Mouse (Mus musculus): ENCODE results near the gene Cradd. TPM values are rescaled to one million over a fixed set of nuclear protein-coding genes. Genes with fewer than 3 reads are reported as not detected.

Cradd gene
- polyA plus RNA-seq, 1 experiment from 2014 or later: 11.7 TPM

- no peak overlapping the region for H3K4me2 ChIP-seq
- no peaks in the 10 kb centered on the region for H3K36me3 ChIP-seq
- H3K9ac ChIP-seq: no peak overlapping the region
- WGBS: 44% methylated on average over 5 of the region's 5 CpGs
- no peak overlapping the region for H3K27ac ChIP-seq
- ATAC-seq (ENCODE audit: low FRiP score): no peak
- H3K4me1 ChIP-seq (replicated peaks): peaks cover 37% of the 10 kb centered on the region
- no peaks in the 10 kb centered on the region for H3K9me3 ChIP-seq
- H3K4me3 ChIP-seq: no peak overlapping the region
- H3K27me3 ChIP-seq: peaks cover 7% of the 10 kb centered on the region; the same call in 1 of the 2 replicates
These were observed 9.9 kb downstream of the Cradd start for GRCm38 (mm10) chr10:95314019-95314418.

- peaks cover 37% of the 10 kb centered on the region for H3K4me1 ChIP-seq (replicated peaks)
- no peaks in the 10 kb centered on the region for H3K36me3 ChIP-seq
- WGBS: 80% methylated on average over 9 of the region's 9 CpGs
- H3K27me3 ChIP-seq: peaks cover 7% of the 10 kb centered on the region; the same call in 1 of the 2 replicates
- no peaks in the 10 kb centered on the region for H3K9me3 ChIP-seq
- H3K4me2 ChIP-seq: no peak overlapping the region
- H3K27ac ChIP-seq: no peak overlapping the region
- H3K9ac ChIP-seq: no peak overlapping the region
- no peak for ATAC-seq (ENCODE audit: low FRiP score)
- H3K4me3 ChIP-seq: no peak overlapping the region
These were observed 10.4 kb downstream of the Cradd start for GRCm38 (mm10) chr10:95313524-95313923.

- ATAC-seq (ENCODE audit: low FRiP score): peak; percentile 69
- Histone ChIP-seq H3K27ac (peak overlapping the region; percentile 85), H3K4me2 (peak overlapping the region; percentile 41), H3K4me3 (peak overlapping the region; percentile 9), H3K27me3 (peaks cover 7% of the 10 kb centered on the region; the same call in 1 of the 2 replicates), H3K9me3 (no peaks in the 10 kb centered on the region), H3K36me3 (no peaks in the 10 kb centered on the region), H3K4me1 (replicated peaks) (peaks cover 33% of the 10 kb centered on the region), H3K9ac (peak overlapping the region; percentile 13; the same call in 1 of the 2 replicates)
- WGBS: 3% methylated on average over 21 of the region's 21 CpGs
These were observed 13.1 kb downstream of the Cradd start for GRCm38 (mm10) chr10:95310688-95311441.

GRCm38 (mm10) chr10:95309412-95310322, 14.3 kb downstream of the Cradd start:
- Histone ChIP-seq H3K27ac (no peak overlapping the region), H3K4me1 (replicated peaks) (peaks cover 26% of the 10 kb centered on the region), H3K9ac (no peak overlapping the region), H3K9me3 (no peaks in the 10 kb centered on the region), H3K27me3 (peaks cover 7% of the 10 kb centered on the region; the same call in 1 of the 2 replicates), H3K4me2 (no peak overlapping the region), H3K4me3 (no peak overlapping the region), H3K36me3 (no peaks in the 10 kb centered on the region)
- ATAC-seq (ENCODE audit: low FRiP score): no peak
- 36% methylated on average over 13 of the region's 13 CpGs for WGBS

- 72% methylated on average over 12 of the region's 12 CpGs for WGBS
- no peak overlapping the region for H3K4me2 ChIP-seq
- no peak for ATAC-seq (ENCODE audit: low FRiP score)
These were observed 14.9 kb downstream of the Cradd start for GRCm38 (mm10) chr10:95308991-95309390.

GRCm38 (mm10) chr10:95307916-95308315, 16.0 kb downstream of the Cradd start:
- 90% methylated on average over 5 of the region's 5 CpGs for WGBS
- H3K9me3 ChIP-seq: no peaks in the 10 kb centered on the region
- peaks cover 30% of the 10 kb centered on the region for H3K4me1 ChIP-seq (replicated peaks)
- no peaks in the 10 kb centered on the region for H3K36me3 ChIP-seq
- H3K27ac ChIP-seq: no peak overlapping the region
- no peak overlapping the region for H3K4me2 ChIP-seq
- H3K9ac ChIP-seq: no peak overlapping the region
- no peaks in the 10 kb centered on the region for H3K27me3 ChIP-seq
- no peak for ATAC-seq (ENCODE audit: low FRiP score)
- H3K4me3 ChIP-seq: no peak overlapping the region

More at GRCm38 (mm10) chr10:95308991-95309390, 14.9 kb downstream of the Cradd start:
- Histone ChIP-seq H3K9ac (no peak overlapping the region), H3K4me3 (no peak overlapping the region), H3K9me3 (no peaks in the 10 kb centered on the region), H3K4me1 (replicated peaks) (peaks cover 30% of the 10 kb centered on the region), H3K27ac (no peak overlapping the region), H3K36me3 (no peaks in the 10 kb centered on the region), H3K27me3 (peaks cover 7% of the 10 kb centered on the region; the same call in 1 of the 2 replicates)

- Histone ChIP-seq H3K36me3 (no peaks in the 10 kb centered on the region), H3K4me3 (no peak overlapping the region), H3K9ac (no peak overlapping the region), H3K9me3 (no peaks in the 10 kb centered on the region), H3K27me3 (no peaks in the 10 kb centered on the region), H3K4me2 (no peak overlapping the region), H3K4me1 (replicated peaks) (peaks cover 31% of the 10 kb centered on the region), H3K27ac (no peak overlapping the region)
- ATAC-seq (ENCODE audit: low FRiP score): no peak
- 49% methylated on average over 11 of the region's 11 CpGs for WGBS
These were observed 16.9 kb downstream of the Cradd start for GRCm38 (mm10) chr10:95306824-95307552.

GRCm38 (mm10) chr10:95304240-95304639, 19.7 kb downstream of the Cradd start:
- WGBS: 59% methylated on average over 4 of the region's 4 CpGs
- no peak overlapping the region for H3K4me2 ChIP-seq
- H3K9ac ChIP-seq: no peak overlapping the region
- no peak overlapping the region for H3K27ac ChIP-seq
- no peak for ATAC-seq (ENCODE audit: low FRiP score)
- H3K4me1 ChIP-seq (replicated peaks): peaks cover 13% of the 10 kb centered on the region
- no peaks in the 10 kb centered on the region for H3K27me3 ChIP-seq
- H3K9me3 ChIP-seq: no peaks in the 10 kb centered on the region
- no peaks in the 10 kb centered on the region for H3K36me3 ChIP-seq
- H3K4me3 ChIP-seq: no peak overlapping the region

GRCm38 (mm10) chr10:95302211-95303163, 21.4 kb downstream of the Cradd start:
- Histone ChIP-seq H3K4me3 (no peak overlapping the region), H3K27ac (no peak overlapping the region), H3K36me3 (no peaks in the 10 kb centered on the region), H3K27me3 (no peaks in the 10 kb centered on the region), H3K9ac (no peak overlapping the region), H3K9me3 (no peaks in the 10 kb centered on the region), H3K4me1 (replicated peaks) (peaks cover 20% of the 10 kb centered on the region), H3K4me2 (no peak overlapping the region)
- 50% methylated on average over 12 of the region's 12 CpGs for WGBS
- no peak for ATAC-seq (ENCODE audit: low FRiP score)

GRCm38 (mm10) chr10:95300178-95300793, 23.6 kb downstream of the Cradd start:
- Histone ChIP-seq H3K27ac (no peak overlapping the region), H3K9ac (no peak overlapping the region), H3K4me3 (no peak overlapping the region), H3K4me2 (no peak overlapping the region), H3K36me3 (no peaks in the 10 kb centered on the region), H3K27me3 (no peaks in the 10 kb centered on the region), H3K9me3 (no peaks in the 10 kb centered on the region), H3K4me1 (replicated peaks) (peaks cover 28% of the 10 kb centered on the region)
- ATAC-seq (ENCODE audit: low FRiP score): no peak
- WGBS: 91% methylated on average over 8 of the region's 8 CpGs

GRCm38 (mm10) chr10:95299808-95300133, 24.2 kb downstream of the Cradd start:
- H3K9ac ChIP-seq: no peak overlapping the region
- no peaks in the 10 kb centered on the region for H3K9me3 ChIP-seq
- H3K36me3 ChIP-seq: no peaks in the 10 kb centered on the region
- peaks cover 28% of the 10 kb centered on the region for H3K4me1 ChIP-seq (replicated peaks)
- no peak overlapping the region for H3K4me3 ChIP-seq
- no peaks in the 10 kb centered on the region for H3K27me3 ChIP-seq
- WGBS: 85% methylated on average over 7 of the region's 7 CpGs
- H3K27ac ChIP-seq: no peak overlapping the region
- no peak overlapping the region for H3K4me2 ChIP-seq
- ATAC-seq (ENCODE audit: low FRiP score): no peak
